Mouse (Mus musculus) testis, adult 2 months (tissue): ENCODE results near the gene Mug1.

Source experiments
- CTCF ChIP-seq: fragments of 200-500 bp; IDR thresholded peaks from 2 replicates; pipeline ENCODE4 v1.5.1; 2012; ENCODE audit warnings: low read depth, mild to moderate bottlenecking, inconsistent platforms, low read length, moderate library complexity; ENCODE audit not compliant: control insufficient read depth, insufficient read depth, insufficient replicate concordance
- POLR2A ChIP-seq: fragments of 200-500 bp; IDR thresholded peaks from 2 replicates; pipeline ENCODE4 v1.6.1; 2012; ENCODE audit warnings: low read depth, mild to moderate bottlenecking, inconsistent platforms, low read length, moderate library complexity; ENCODE audit not compliant: control insufficient read depth

DNA sequence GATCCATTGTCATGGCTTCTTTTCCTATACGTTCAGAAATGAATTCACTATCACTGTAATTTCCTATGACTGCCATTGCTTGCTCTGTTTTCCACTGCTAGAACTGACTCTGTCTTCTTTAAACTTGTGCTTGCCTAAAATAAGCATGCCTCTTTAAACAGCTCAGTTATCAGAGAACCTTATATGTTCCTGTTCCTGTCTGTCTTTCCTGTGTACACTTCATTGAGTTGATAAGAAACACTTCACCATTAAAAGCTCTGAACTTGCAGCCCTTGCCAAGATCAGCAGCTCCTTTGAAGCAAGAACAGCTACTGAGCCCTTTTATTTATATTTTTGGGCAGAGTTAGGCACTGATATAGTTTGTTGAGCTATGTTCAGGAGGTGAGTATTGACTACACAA is 10.0 kb downstream of the Mug1 start:
- TF ChIP-seq POLR2A (no peak), CTCF (no peak)
